Mouse (Mus musculus) small intestine, adult 2 months (tissue): Measurements from ENCODE around the gene Bnc1. TPM values are rescaled to one million over a fixed set of nuclear protein-coding genes. Genes with fewer than 3 reads are reported as not detected.

Experiments
- H3K27ac ChIP-seq: fragments of 200-500 bp; 2 replicates; pipeline ENCODE4 v1.5.1; 2012; ENCODE audit warnings: low read depth, low read length, control low read depth, inconsistent platforms; ENCODE audit not compliant: insufficient read depth
- H3K27me3 ChIP-seq: fragments of 200-500 bp; 2 replicates; pipeline ENCODE4 v1.6.1; 2012; ENCODE audit warnings: mild to moderate bottlenecking, moderate library complexity, low read length, inconsistent platforms; ENCODE audit not compliant: control insufficient read depth, insufficient read depth
- H3K36me3 ChIP-seq: fragments of 200-500 bp; 2 replicates; pipeline ENCODE4 v1.6.1; 2012; ENCODE audit warnings: mild to moderate bottlenecking, low read length, control low read depth, inconsistent platforms; ENCODE audit not compliant: control insufficient read depth, insufficient read depth
- H3K4me1 ChIP-seq: fragments of 200-500 bp; 2 replicates; pipeline ENCODE4 v1.6.1; 2012; ENCODE audit warnings: low read length, inconsistent platforms, mixed read lengths; ENCODE audit not compliant: control insufficient read depth, insufficient read depth, insufficient read length
- H3K4me3 ChIP-seq: fragments of 200-500 bp; 2 replicates; pipeline ENCODE4 v1.5.1; 2012; ENCODE audit warnings: low read depth, mild to moderate bottlenecking, control low read depth, inconsistent platforms, low read length, moderate library complexity
- CTCF ChIP-seq: fragments of 200-500 bp; IDR thresholded peaks from 2 replicates; pipeline ENCODE4 v1.5.1; 2012; ENCODE audit warnings: low read depth, mild to moderate bottlenecking, control low read depth, inconsistent platforms, low read length, moderate library complexity, mixed read lengths; ENCODE audit not compliant: insufficient replicate concordance, insufficient read length; ENCODE audit errors: extremely low read depth
- POLR2A ChIP-seq: fragments of 200-500 bp; IDR thresholded peaks from 2 replicates; pipeline ENCODE4 v1.6.1; 2012; ENCODE audit warnings: low read depth, mild to moderate bottlenecking, control low read depth, inconsistent platforms, low read length, moderate library complexity
- WGBS: fragments of 180-500 bp; shearing (Covaris S2); methylation state at CpG from one replicate; pipeline ENCODE4 v1.1.7; 2018; 5-methylcytosine and 5-hydroxymethylcytosine counted together
- polyA plus RNA-seq: library from polyadenylated mRNA; depleted of rRNA; stranded (reverse); fragments of >200 nt; gene quantifications from 2 replicates; pipeline ENCODE4 v1.2.3, GENCODE M21; 2012

Gene Bnc1
- polyA plus RNA-seq, 1 experiment: 0.05 TPM

- no peaks in the 10 kb centered on the region for H3K36me3 ChIP-seq
- no peaks in the 10 kb centered on the region for H3K27me3 ChIP-seq
- TF ChIP-seq CTCF (no peak), POLR2A (peak; percentile 52; the same call in 1 of the 2 replicates)
- H3K4me1 ChIP-seq: peaks cover 16% of the 10 kb centered on the region; the same call in 1 of the 2 replicates
- peak overlapping the region; percentile 63 for H3K4me3 ChIP-seq
- peak overlapping the region; percentile 96 for H3K27ac ChIP-seq
- WGBS: 11% methylated on average over 25 of the region's 25 CpGs
Observed at GRCm38 (mm10) chr7:82016751-82017710, 24.9 kb upstream of the Bnc1 start.

- 54% methylated on average over 13 of the region's 13 CpGs for WGBS
Observed at GRCm38 (mm10) chr7:82012472-82012871, 20.4 kb upstream of the Bnc1 start.

GRCm38 (mm10) chr7:82011534-82012401 lies 19.7 kb upstream of the Bnc1 start:
- no peaks in the 10 kb centered on the region for H3K36me3 ChIP-seq
- WGBS: 33% methylated on average over 19 of the region's 19 CpGs
- H3K27ac ChIP-seq: peak overlapping the region; percentile 56
- H3K4me1 ChIP-seq: peaks cover 12% of the 10 kb centered on the region; the same call in 1 of the 2 replicates
- H3K4me3 ChIP-seq: peak overlapping the region; percentile 17; the same call in 1 of the 2 replicates
- H3K27me3 ChIP-seq: no peaks in the 10 kb centered on the region
- no peak for TF ChIP-seq POLR2A
- TF ChIP-seq CTCF: no peak

More at GRCm38 (mm10) chr7:82012472-82012871, 20.4 kb upstream of the Bnc1 start:
- Histone ChIP-seq H3K27me3 (no peaks in the 10 kb centered on the region), H3K4me3 (no peak overlapping the region), H3K4me1 (peaks cover 12% of the 10 kb centered on the region; the same call in 1 of the 2 replicates), H3K36me3 (no peaks in the 10 kb centered on the region), H3K27ac (no peak overlapping the region)
- TF ChIP-seq POLR2A (no peak), CTCF (no peak)

- H3K36me3 ChIP-seq: no peaks in the 10 kb centered on the region
- no peak overlapping the region for H3K27ac ChIP-seq
- WGBS: 25% methylated on average over 2 of the region's 2 CpGs
- TF ChIP-seq POLR2A: no peak
- no peak for TF ChIP-seq CTCF
- peaks cover 9% of the 10 kb centered on the region; the same call in 1 of the 2 replicates for H3K4me1 ChIP-seq
- H3K4me3 ChIP-seq: no peak overlapping the region
- no peaks in the 10 kb centered on the region for H3K27me3 ChIP-seq
Observed at GRCm38 (mm10) chr7:82007151-82007550, 15.1 kb upstream of the Bnc1 start.

- 76% methylated on average over 2 of the region's 2 CpGs for WGBS
Observed at GRCm38 (mm10) chr7:82004228-82004627, 12.1 kb upstream of the Bnc1 start.

GRCm38 (mm10) chr7:81999816-82000215 lies 7.7 kb upstream of the Bnc1 start:
- 63% methylated on average over 2 of the region's 2 CpGs for WGBS
- Histone ChIP-seq H3K36me3 (no peaks in the 10 kb centered on the region), H3K4me3 (no peak overlapping the region), H3K4me1 (no peaks in the 10 kb centered on the region), H3K27ac (no peak overlapping the region), H3K27me3 (peaks cover 8% of the 10 kb centered on the region)
- no peak for TF ChIP-seq CTCF
- TF ChIP-seq POLR2A: no peak

More at GRCm38 (mm10) chr7:82004228-82004627, 12.1 kb upstream of the Bnc1 start:
- Histone ChIP-seq H3K4me3 (no peak overlapping the region), H3K27ac (no peak overlapping the region), H3K36me3 (no peaks in the 10 kb centered on the region), H3K4me1 (no peaks in the 10 kb centered on the region), H3K27me3 (0 out of 2 replicates have a peak, but pooled peaks cover 3% of the 10 kb centered on the region)
- TF ChIP-seq CTCF: no peak
- no peak for TF ChIP-seq POLR2A
